Mouse (Mus musculus): Measurements from ENCODE around the gene Col11a2.

DNA sequence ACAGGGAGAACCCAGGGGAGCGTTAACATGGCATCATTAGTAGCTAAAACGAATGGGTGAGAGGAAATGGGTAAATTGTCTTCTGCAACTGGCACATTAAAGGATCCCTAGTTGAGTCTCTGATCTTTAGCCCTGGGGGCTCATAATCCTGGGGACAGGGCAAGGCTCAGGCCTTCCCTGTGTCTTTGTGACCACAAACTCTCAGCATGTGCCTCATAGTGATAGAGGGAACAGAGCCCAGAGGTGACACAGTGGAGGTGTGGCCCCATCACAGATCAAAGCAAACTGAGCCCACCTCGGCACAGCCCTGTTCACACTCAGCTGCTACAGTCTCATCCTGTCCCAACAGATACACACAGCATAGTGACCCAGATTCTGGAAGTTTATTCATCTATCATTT lies 43.6 kb upstream of the Col11a2 start:
- TF ChIP-seq CTCF (conservative IDR thresholded peaks at IDR 0.05; ENCODE audit: insufficient read depth, insufficient read length, low read depth, low read length) (no peak), POLR2A (IDR thresholded peaks at IDR 0.05; ENCODE audit: low read depth, low read length) (no peak)
